Mouse (Mus musculus) myocyte (in vitro differentiated cells): ENCODE data around the gene Sfrp2.

Source experiments
- MYOD1 ChIP-seq, 3 experiments: IDR thresholded peaks; one replicate each; pipeline ENCODE4 v1.6.1; 2011; ENCODE audit warnings: control low read depth in 2 of 3, low read depth in 2 of 3, mild to moderate bottlenecking in 2 of 3, moderate library complexity in 1 of 3; ENCODE audit not compliant: insufficient read length in 2 of 3, control insufficient read depth in 1 of 3
- REST ChIP-seq: IDR thresholded peaks from one replicate; pipeline ENCODE4 v1.6.1; 2011; ENCODE audit warnings: mild to moderate bottlenecking, control low read depth, moderate library complexity; ENCODE audit not compliant: insufficient read depth, insufficient read length
- USF1 ChIP-seq: IDR thresholded peaks from one replicate; pipeline ENCODE4 v1.6.1; 2011; ENCODE audit warnings: low read depth, mild to moderate bottlenecking, control low read depth, moderate library complexity

DNA sequence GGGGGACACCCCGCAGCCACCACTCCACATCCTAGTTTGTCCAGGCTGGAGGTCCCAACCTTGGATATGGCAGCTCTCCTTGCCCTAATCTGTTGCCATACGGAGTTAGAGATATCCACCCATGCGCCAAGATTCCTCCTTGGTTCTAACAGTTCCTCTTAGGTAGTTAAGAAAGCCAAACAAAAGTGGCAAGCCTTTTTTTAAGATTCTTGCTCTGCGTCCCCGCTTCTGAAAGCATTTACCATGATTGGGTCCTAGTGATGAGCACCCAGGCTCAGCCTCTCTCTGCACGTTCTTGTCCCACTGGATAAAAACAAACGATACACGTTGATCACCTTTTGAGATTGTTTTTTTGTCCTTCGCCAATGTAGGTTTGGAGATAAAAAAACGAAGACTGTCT lies 1.0 kb downstream of the Sfrp2 start:
- no peak for TF ChIP-seq USF1
- no peak for TF ChIP-seq MYOD1 (IDR thresholded peaks at IDR 0.05; ENCODE audit: control insufficient read depth in 1 of 3, insufficient read length in 2 of 3, low read depth in 2 of 3)
- TF ChIP-seq REST = no peak
